9 mouse cellular contexts compared by ENCODE assay signal in genomic region chr10:61383715-61384047, GRCm38 (mm10). TPM values are rescaled to one million over a fixed set of nuclear protein-coding genes. Genes with fewer than 3 reads are reported as not detected.
DNase-seq lines count a peak whose midpoint lies in the region; ATAC-seq and TF ChIP-seq lines count a peak whose summit lies in the region.
"Had no signal": no experiment of that assay in that cellular context is flagged by ENCODE, and none has a peak within 500 bp of the region (broad histone marks: within the 10 kb centered on the region; RNA-seq: fewer than 3 reads in every experiment).

No protein-coding gene starts in this region.

- peak overlapping the region; percentile 94 for H3K4me2 ChIP-seq in heart, embryonic 16.5 days (ENCODE audit: low read depth, low read length)
- H3K4me2 ChIP-seq in hindbrain, embryonic 14.5 days (replicated peaks): peak overlapping the region; percentile 76
- peak overlapping the region; percentile 91 for H3K4me2 ChIP-seq in midbrain, embryonic 12.5 days (replicated peaks)

- no peak for TF ChIP-seq CTCF in bone marrow macrophage, adult 2 months (IDR thresholded peaks at IDR 0.05; ENCODE audit: low read depth, low read length)

- no peak for DNase-seq in heart, adult 9 months (ENCODE audit: low spot score in 2 of 2)
- DNase-seq in hindbrain, embryonic 14.5 days (ENCODE audit: low spot score): no peak
- no peak for DNase-seq in cerebellum, postnatal 36 days
- no peak for DNase-seq in cerebellum, adult 9-10 months

- H3K36me3 ChIP-seq in heart, embryonic 16.5 days (ENCODE audit: control insufficient read depth, insufficient read depth): no peaks in the 10 kb centered on the region
- no peaks in the 10 kb centered on the region for H3K36me3 ChIP-seq in hindbrain, embryonic 14.5 days (replicated peaks; ENCODE audit: control insufficient read depth, insufficient read depth)
- no peaks in the 10 kb centered on the region for H3K36me3 ChIP-seq in midbrain, embryonic 12.5 days

- 6% methylated on average over 11 of the region's 11 CpGs for WGBS in heart, embryonic 16.5 days
- WGBS in hindbrain, embryonic 14.5 days: 2% methylated on average over 11 of the region's 11 CpGs
- 3% methylated on average over 11 of the region's 11 CpGs for WGBS in midbrain, embryonic 12.5 days

- ATAC-seq in heart, embryonic 16.5 days (replicated peaks; ENCODE audit: extremely low read depth, insufficient read depth, low FRiP score): peak; percentile 1; the same call in 1 of the 2 replicates
- ATAC-seq in hindbrain, embryonic 14.5 days (ENCODE audit: low FRiP score): peak; percentile 25
- peak; percentile 24 for ATAC-seq in midbrain, embryonic 12.5 days (ENCODE audit: low FRiP score, low read depth)
- ATAC-seq in frontal cortex, adult (ENCODE audit: low TSS enrichment): no peak

- no peak for TF ChIP-seq POLR2A in bone marrow macrophage, adult 2 months (IDR thresholded peaks at IDR 0.05; ENCODE audit: borderline replicate concordance, low read depth, low read length)

- H3K4me1 ChIP-seq in heart, embryonic 16.5 days (ENCODE audit: control insufficient read depth, insufficient read depth, low read length): peaks cover 48% of the 10 kb centered on the region
- peaks cover 18% of the 10 kb centered on the region for H3K4me1 ChIP-seq in bone marrow macrophage, adult 2 months (ENCODE audit: control insufficient read depth, insufficient read depth, low read length)
- H3K4me1 ChIP-seq in hindbrain, embryonic 14.5 days (replicated peaks; ENCODE audit: control insufficient read depth, insufficient read depth, low read length): peaks cover 36% of the 10 kb centered on the region
- H3K4me1 ChIP-seq in midbrain, embryonic 12.5 days: peaks cover 31% of the 10 kb centered on the region

- peak overlapping the region; percentile 91 for H3K9ac ChIP-seq in heart, embryonic 16.5 days (ENCODE audit: low read length)
- peak overlapping the region; percentile 71 for H3K9ac ChIP-seq in hindbrain, embryonic 14.5 days
- peak overlapping the region; percentile 67 for H3K9ac ChIP-seq in midbrain, embryonic 12.5 days (replicated peaks)

- H3K27me3 ChIP-seq in heart, embryonic 16.5 days (ENCODE audit: control insufficient read depth, insufficient read depth, low read length): no peaks in the 10 kb centered on the region
- no peaks in the 10 kb centered on the region for H3K27me3 ChIP-seq in hindbrain, embryonic 14.5 days (ENCODE audit: control insufficient read depth, insufficient read depth, low read length)
- H3K27me3 ChIP-seq in midbrain, embryonic 12.5 days: peaks cover 51% of the 10 kb centered on the region
- H3K27me3 ChIP-seq: Patski had no signal

- H3K9me3 ChIP-seq in heart, embryonic 16.5 days (replicated peaks; ENCODE audit: control insufficient read depth, low read length): no peaks in the 10 kb centered on the region
- no peaks in the 10 kb centered on the region for H3K9me3 ChIP-seq in hindbrain, embryonic 14.5 days (ENCODE audit: control insufficient read depth, low read length)
- H3K9me3 ChIP-seq in midbrain, embryonic 12.5 days: no peaks in the 10 kb centered on the region

- peak overlapping the region; percentile 86 for H3K4me3 ChIP-seq in heart, embryonic 16.5 days (ENCODE audit: low read length)
- H3K4me3 ChIP-seq in bone marrow macrophage, adult 2 months (ENCODE audit: insufficient read depth, low read length): peak overlapping the region; percentile 75
- peak overlapping the region; percentile 60 for H3K4me3 ChIP-seq in hindbrain, embryonic 14.5 days (replicated peaks; ENCODE audit: low read length)
- H3K4me3 ChIP-seq in midbrain, embryonic 12.5 days: peak overlapping the region; percentile 59

- peak overlapping the region; percentile 89 for H3K27ac ChIP-seq in heart, embryonic 16.5 days (ENCODE audit: low read length)
- peak overlapping the region; percentile 67 for H3K27ac ChIP-seq in bone marrow macrophage, adult 2 months (ENCODE audit: insufficient read depth, low read depth, low read length)
- peak overlapping the region; percentile 45; the same call in 1 of the 2 replicates for H3K27ac ChIP-seq in hindbrain, embryonic 14.5 days
- 0 out of 2 replicates have a peak overlapping the region, but pooled peaks have one; percentile 17 for H3K27ac ChIP-seq in midbrain, embryonic 12.5 days (replicated peaks)

RNA-seq across cellular contexts. Expression of gene Pald1, which starts 0.4 kb away (rescaled TPM):
- polyA plus RNA-seq in heart, embryonic 16.5 days (2015; fragmentation: Nextera tagmentation; extraction: Ambion mirVana): 21.0 and 28.4 TPM in 2 replicates
- 5.3 and 5.7 TPM in 2 replicates for polyA plus RNA-seq in bone marrow macrophage, adult 2 months (2012; ENCODE audit: insufficient read depth, insufficient read length, missing spikeins)
- polyA plus RNA-seq in hindbrain, embryonic 14.5 days (2014; fragmentation: Nextera tagmentation; extraction: Ambion mirVana): 24.5 and 26.7 TPM in 2 replicates
- polyA plus RNA-seq in midbrain, embryonic 12.5 days (2016; fragmentation: Nextera tagmentation; extraction: Ambion mirVana): 24.7 and 25.3 TPM in 2 replicates

RNA-seq across cellular contexts. Expression of gene Nodal, which starts 34.1 kb away (rescaled TPM):
- polyA plus RNA-seq in heart, embryonic 16.5 days (2015; fragmentation: Nextera tagmentation; extraction: Ambion mirVana): 0.14 TPM in 1 of 2 replicates, not detected in the other
- polyA plus RNA-seq in bone marrow macrophage, adult 2 months (2012; ENCODE audit: insufficient read depth, insufficient read length, missing spikeins): not detected in 2 replicates
- 0.13 and 0.29 TPM in 2 replicates for polyA plus RNA-seq in hindbrain, embryonic 14.5 days (2014; fragmentation: Nextera tagmentation; extraction: Ambion mirVana)
- polyA plus RNA-seq in midbrain, embryonic 12.5 days (2016; fragmentation: Nextera tagmentation; extraction: Ambion mirVana): not detected in 2 replicates
- polyA plus RNA-seq: Patski had no signal

Comparison
In these comparisons a context has a peak if more than half of its experiments do, and no peak if none do; other contexts are left out.
1. H3K27ac ChIP-seq: peak in every context shown above with its lines; median percentile 89 in heart, embryonic 16.5 days; 67 in bone marrow macrophage, adult 2 months; 45 in hindbrain, embryonic 14.5 days; 17 in midbrain, embryonic 12.5 days.